ENCODE assay signal across 24 mouse cellular contexts in the genomic region with DNA sequence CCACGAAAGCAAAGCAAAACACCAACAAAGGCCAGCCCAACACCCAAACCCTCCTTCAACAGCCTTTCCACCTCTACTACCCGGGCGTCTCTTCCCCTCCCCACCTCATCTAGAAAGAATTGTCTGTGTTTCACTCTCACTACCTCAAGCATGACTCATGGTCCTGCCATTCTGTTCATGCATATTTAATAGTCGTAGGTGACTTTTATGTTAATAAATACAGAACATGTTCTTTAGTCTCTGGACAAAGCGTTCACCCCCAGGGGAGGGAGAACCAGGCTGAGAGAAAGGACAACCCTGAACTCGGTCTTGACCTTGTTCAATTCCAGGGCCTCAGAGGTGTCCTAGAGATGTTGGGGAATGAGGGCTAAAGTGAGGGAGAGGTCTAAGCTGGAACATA. TPM values are rescaled to one million over a fixed set of nuclear protein-coding genes. Genes with fewer than 3 reads are reported as not detected.
DNase-seq lines count a peak whose midpoint lies in the region; ATAC-seq lines count a peak whose summit lies in the region.
"Had no signal": no experiment of that assay in that cellular context is flagged by ENCODE, and none has a peak within 500 bp of the region (broad histone marks: within the 10 kb centered on the region; RNA-seq: fewer than 3 reads in every experiment).

No protein-coding gene starts in this region.

- no peak overlapping the region for H3K4me3 ChIP-seq in forebrain, embryonic 11.5 days (ENCODE audit: low read depth, low read length)
- no peak overlapping the region for H3K4me3 ChIP-seq in forebrain, embryonic 15.5 days
- H3K4me3 ChIP-seq: embryonic facial prominence, embryonic 15.5 days; heart, embryonic 13.5 days; hindbrain, embryonic 13.5 days; limb, embryonic 15.5 days; lung, embryonic 15.5 days; neural tube, embryonic 13.5 days had no signal

- H3K4me2 ChIP-seq in forebrain, embryonic 11.5 days (ENCODE audit: low read depth, low read length, severe bottlenecking) = no peak overlapping the region
- no peak overlapping the region for H3K4me2 ChIP-seq in forebrain, embryonic 15.5 days (replicated peaks)
- H3K4me2 ChIP-seq: embryonic facial prominence, embryonic 15.5 days; heart, embryonic 13.5 days; hindbrain, embryonic 13.5 days; limb, embryonic 15.5 days; lung, embryonic 15.5 days; neural tube, embryonic 13.5 days had no signal

- H3K9me3 ChIP-seq in forebrain, embryonic 11.5 days (ENCODE audit: control insufficient read depth, low read length) = no peaks in the 10 kb centered on the region
- no peaks in the 10 kb centered on the region for H3K9me3 ChIP-seq in forebrain, embryonic 15.5 days
- H3K9me3 ChIP-seq: embryonic facial prominence, embryonic 15.5 days; heart, embryonic 13.5 days; hindbrain, embryonic 13.5 days; limb, embryonic 15.5 days; lung, embryonic 15.5 days; neural tube, embryonic 13.5 days had no signal

- H3K27me3 ChIP-seq in forebrain, embryonic 11.5 days (ENCODE audit: control insufficient read depth, insufficient read depth, low read length) = peaks cover 8% of the 10 kb centered on the region
- no peaks in the 10 kb centered on the region for H3K27me3 ChIP-seq in forebrain, embryonic 15.5 days

- H3K27ac ChIP-seq in forebrain, embryonic 11.5 days (ENCODE audit: low read depth, low read length) = no peak overlapping the region
- H3K27ac ChIP-seq in forebrain, embryonic 15.5 days (replicated peaks) = no peak overlapping the region
- H3K27ac ChIP-seq: embryonic facial prominence, embryonic 15.5 days; heart, embryonic 13.5 days; hindbrain, embryonic 13.5 days; limb, embryonic 15.5 days; liver, embryonic 14.5 days; lung, embryonic 15.5 days; neural tube, embryonic 13.5 days had no signal

- H3K4me1 ChIP-seq in forebrain, embryonic 11.5 days (replicated peaks; ENCODE audit: control insufficient read depth, insufficient read depth, low read length) = no peaks in the 10 kb centered on the region
- H3K4me1 ChIP-seq in forebrain, embryonic 15.5 days = no peaks in the 10 kb centered on the region

- no peak for ATAC-seq in forebrain, embryonic 11.5 days (replicated peaks; ENCODE audit: low FRiP score)
- ATAC-seq in forebrain, embryonic 15.5 days (replicated peaks) = no peak
- ATAC-seq: forebrain, postnatal 0 days; inflammation-experienced regulatory T-cells, adult 6 months had no signal

- H3K9ac ChIP-seq in forebrain, embryonic 11.5 days (ENCODE audit: low read length) = no peak overlapping the region
- H3K9ac ChIP-seq in forebrain, embryonic 15.5 days (replicated peaks) = no peak overlapping the region
- H3K9ac ChIP-seq: embryonic facial prominence, embryonic 15.5 days; forebrain, postnatal 0 days; heart, embryonic 13.5 days; hindbrain, embryonic 13.5 days; limb, embryonic 15.5 days; liver, embryonic 14.5 days; lung, embryonic 15.5 days; neural tube, embryonic 13.5 days had no signal

- 89% methylated on average over 6 of the region's 6 CpGs for WGBS in forebrain, embryonic 11.5 days
- WGBS in forebrain, embryonic 15.5 days = 76% methylated on average over 6 of the region's 6 CpGs

- DNase-seq in forebrain, embryonic 11.5 days (ENCODE audit: low spot score) = peak; percentile 24
- peak; percentile 26 for DNase-seq in NIH3T3 (ENCODE audit: low read depth)
- DNase-seq in kidney, adult 9 months = peak; percentile 56
- DNase-seq in kidney, postnatal 36 days = peak; percentile 45 to 53
- no peak for DNase-seq in heart, postnatal 4 days
- no peak for DNase-seq in lung, adult 18-20 months
- DNase-seq: B cell, adult 2 months; cerebellum, adult 11-12 months; forebrain, postnatal 0 days; gastrocnemius, postnatal 25 days; heart, adult 18-20 months; left cerebral cortex, postnatal 4 days; lung, postnatal 36 days; midbrain, embryonic 14.5 days; thymus, postnatal 25 days had no signal

- no peaks in the 10 kb centered on the region for H3K36me3 ChIP-seq in forebrain, embryonic 11.5 days (ENCODE audit: control insufficient read depth, insufficient read depth, low read length)
- no peaks in the 10 kb centered on the region for H3K36me3 ChIP-seq in forebrain, embryonic 15.5 days
- H3K36me3 ChIP-seq: embryonic facial prominence, embryonic 15.5 days; heart, embryonic 13.5 days; hindbrain, embryonic 13.5 days; limb, embryonic 15.5 days; lung, embryonic 15.5 days; neural tube, embryonic 13.5 days had no signal

RNA-seq across cellular contexts. Expression of gene Specc1, which starts 1.4 kb away (rescaled TPM):
- polyA plus RNA-seq in forebrain, embryonic 11.5 days (2014; fragmentation: Nextera tagmentation; extraction: Ambion mirVana) = 19.0 and 20.2 TPM in 2 replicates
- 10.7 and 11.7 TPM in 2 replicates for polyA plus RNA-seq in forebrain, embryonic 15.5 days (2015; fragmentation: Nextera tagmentation; extraction: Ambion mirVana)
- total RNA-seq in heart, postnatal 4 days (2021) = 10 to 100 TPM; 18.3 to 26.7 TPM

RNA-seq across cellular contexts. Expression of gene Akap10, which starts 25.1 kb away (rescaled TPM):
- polyA plus RNA-seq in forebrain, embryonic 11.5 days (2014; fragmentation: Nextera tagmentation; extraction: Ambion mirVana) = 17.2 and 18.6 TPM in 2 replicates
- polyA plus RNA-seq in forebrain, embryonic 15.5 days (2015; fragmentation: Nextera tagmentation; extraction: Ambion mirVana) = 15.5 and 15.8 TPM in 2 replicates
- total RNA-seq in heart, postnatal 4 days (2021) = 10 to 100 TPM; 16.9 to 18.6 TPM

Comparison
In these comparisons a context has a peak if more than half of its experiments do, and no peak if none do; other contexts are left out.
1. DNase-seq: peak in forebrain, embryonic 11.5 days (single experiment), NIH3T3 (single experiment), kidney, adult 9 months (single experiment) and kidney, postnatal 36 days (2 of 2); none in heart, postnatal 4 days (single experiment) and lung, adult 18-20 months (0 of 2).